Mouse (Mus musculus) hindbrain, embryonic 11.5 days (tissue): ENCODE results near the gene Mmd. TPM values are rescaled to one million over a fixed set of nuclear protein-coding genes. Genes with fewer than 3 reads are reported as not detected.

Experiments
- ATAC-seq: fragments of 200-750 bp; cut with Nextera tagmentation; 2 replicates; pipeline ENCODE4 v1.8.0; 2017; ENCODE audit warnings: mild to moderate bottlenecking, moderate TSS enrichment, moderate library complexity; ENCODE audit not compliant: low FRiP score
- DNase-seq: peaks from one replicate; pipeline ENCODE4 v3.0.0-alpha.2; 2015; ENCODE audit warnings: low spot score
- H3K27ac ChIP-seq: fragments of 300-500 bp; sonication (generic); 2 replicates; pipeline ENCODE4 v1.5.1; 2014; ENCODE audit warnings: mild to moderate bottlenecking, low read depth, low read length
- H3K27me3 ChIP-seq: fragments of 300-500 bp; sonication (generic); 2 replicates; pipeline ENCODE4 v1.6.1; 2014; ENCODE audit warnings: mild to moderate bottlenecking, low read length, moderate library complexity, mixed read lengths; ENCODE audit not compliant: control insufficient read depth, insufficient read depth
- H3K36me3 ChIP-seq: fragments of 300-500 bp; sonication (generic); 2 replicates; pipeline ENCODE4 v1.6.1; 2014; ENCODE audit warnings: mild to moderate bottlenecking, low read length, moderate library complexity, mixed read lengths; ENCODE audit not compliant: control insufficient read depth, insufficient read depth
- H3K4me1 ChIP-seq: fragments of 300-500 bp; sonication (generic); replicated peaks from 2 replicates; pipeline ENCODE4 v1.6.1; 2014; ENCODE audit warnings: low read length, mixed read lengths; ENCODE audit not compliant: control insufficient read depth, insufficient read depth
- H3K4me2 ChIP-seq: fragments of 300-500 bp; sonication (generic); replicated peaks from 2 replicates; pipeline ENCODE4 v1.6.1; 2014; ENCODE audit warnings: mild to moderate bottlenecking, low read depth, low read length
- H3K4me3 ChIP-seq: fragments of 300-500 bp; sonication (generic); 2 replicates; pipeline ENCODE4 v1.5.1; 2014; ENCODE audit warnings: low read depth, low read length
- H3K9ac ChIP-seq: fragments of 300-500 bp; sonication (generic); 2 replicates; pipeline ENCODE4 v1.6.1; 2014; ENCODE audit warnings: low read depth, low read length
- H3K9me3 ChIP-seq: fragments of 300-500 bp; sonication (generic); 2 replicates; pipeline ENCODE4 v1.6.1; 2016; ENCODE audit warnings: low read length; ENCODE audit not compliant: control insufficient read depth
- WGBS: fragments of 180-500 bp; shearing (Covaris S2); extraction: QIAGEN DNeasy Blood & Tissue Kit; methylation state at CpG from one replicate; pipeline ENCODE4 v1.1.7; 2014; 5-methylcytosine and 5-hydroxymethylcytosine counted together
- polyA plus RNA-seq: library from polyadenylated mRNA; unstranded; fragments of >200 nt; fragmentation: Nextera tagmentation; extraction: Ambion mirVana; gene quantifications from 2 replicates; pipeline ENCODE4 v1.2.1, GENCODE M21; 2014

Mmd gene
- polyA plus RNA-seq, 1 experiment from 2014 or later: 47.7 TPM

- Histone ChIP-seq H3K27me3 (no peaks in the 10 kb centered on the region), H3K36me3 (no peaks in the 10 kb centered on the region), H3K4me2 (no peak overlapping the region), H3K4me3 (no peak overlapping the region), H3K27ac (no peak overlapping the region), H3K9me3 (no peaks in the 10 kb centered on the region), H3K9ac (no peak overlapping the region), H3K4me1 (no peaks in the 10 kb centered on the region)
- no peak for DNase-seq
- ATAC-seq: no peak
- WGBS: 87% methylated on average over 3 of the region's 3 CpGs
These were observed 65.3 kb downstream of the Mmd start for GRCm38 (mm10) chr11:90314606-90315005.

GRCm38 (mm10) chr11:90317482-90317881 lies 68.2 kb downstream of the Mmd start:
- no peaks in the 10 kb centered on the region for H3K4me1 ChIP-seq
- H3K9ac ChIP-seq: no peak overlapping the region
- H3K4me3 ChIP-seq: no peak overlapping the region
- DNase-seq (peak; percentile 69), ATAC-seq (no peak)
- H3K36me3 ChIP-seq: no peaks in the 10 kb centered on the region
- WGBS: 22% methylated on average over 4 of the region's 4 CpGs
- no peaks in the 10 kb centered on the region for H3K9me3 ChIP-seq
- no peaks in the 10 kb centered on the region for H3K27me3 ChIP-seq
- H3K27ac ChIP-seq: no peak overlapping the region
- no peak overlapping the region for H3K4me2 ChIP-seq

GRCm38 (mm10) chr11:90320922-90321321 lies 71.7 kb downstream of the Mmd start:
- no peaks in the 10 kb centered on the region for H3K27me3 ChIP-seq
- no peak overlapping the region for H3K4me2 ChIP-seq
- no peak overlapping the region for H3K9ac ChIP-seq
- no peaks in the 10 kb centered on the region for H3K36me3 ChIP-seq
- H3K9me3 ChIP-seq: no peaks in the 10 kb centered on the region
- WGBS: 78% methylated on average over 7 of the region's 7 CpGs
- DNase-seq (no peak), ATAC-seq (no peak)
- H3K27ac ChIP-seq: no peak overlapping the region
- H3K4me1 ChIP-seq: no peaks in the 10 kb centered on the region
- no peak overlapping the region for H3K4me3 ChIP-seq

- H3K36me3 ChIP-seq: no peaks in the 10 kb centered on the region
- H3K27ac ChIP-seq: no peak overlapping the region
- H3K27me3 ChIP-seq: no peaks in the 10 kb centered on the region
- ATAC-seq (no peak), DNase-seq (no peak)
- H3K4me3 ChIP-seq: no peak overlapping the region
- no peak overlapping the region for H3K9ac ChIP-seq
- no peak overlapping the region for H3K4me2 ChIP-seq
- no peaks in the 10 kb centered on the region for H3K9me3 ChIP-seq
- WGBS: 85% methylated on average over 3 of the region's 3 CpGs
- no peaks in the 10 kb centered on the region for H3K4me1 ChIP-seq
These were observed 75.3 kb downstream of the Mmd start for GRCm38 (mm10) chr11:90324597-90324996.

- Histone ChIP-seq H3K4me2 (no peak overlapping the region), H3K9ac (no peak overlapping the region), H3K4me1 (no peaks in the 10 kb centered on the region), H3K27me3 (no peaks in the 10 kb centered on the region), H3K36me3 (no peaks in the 10 kb centered on the region), H3K4me3 (no peak overlapping the region), H3K27ac (no peak overlapping the region), H3K9me3 (no peaks in the 10 kb centered on the region)
- DNase-seq (no peak), ATAC-seq (no peak)
- WGBS: 94% methylated on average over 5 of the region's 5 CpGs
These were observed 76.9 kb downstream of the Mmd start for GRCm38 (mm10) chr11:90326146-90326545.

GRCm38 (mm10) chr11:90326836-90327235 lies 77.6 kb downstream of the Mmd start:
- ATAC-seq (no peak), DNase-seq (no peak)
- no peaks in the 10 kb centered on the region for H3K9me3 ChIP-seq
- H3K4me3 ChIP-seq: no peak overlapping the region
- H3K27me3 ChIP-seq: no peaks in the 10 kb centered on the region
- H3K9ac ChIP-seq: no peak overlapping the region
- no peak overlapping the region for H3K27ac ChIP-seq
- 52% methylated on average over 1 of the region's 1 CpGs for WGBS
- no peaks in the 10 kb centered on the region for H3K36me3 ChIP-seq
- no peaks in the 10 kb centered on the region for H3K4me1 ChIP-seq
- no peak overlapping the region for H3K4me2 ChIP-seq

Other genes starting within 250 kb of the Mmd start
- 5.1 and 6.2 TPM in 2 replicates for gene Pctp, start 246.6 kb upstream of the Mmd start, polyA plus RNA-seq
- 6.0 and 6.6 TPM in 2 replicates for gene Tmem100, start 219.1 kb upstream of the Mmd start, polyA plus RNA-seq
- 17.8 and 20.3 TPM in 2 replicates for gene Gm45716, start 61.8 kb upstream of the Mmd start, polyA plus RNA-seq
- 1.2 and 1.4 TPM in 2 replicates for gene Hlf, start 141.4 kb downstream of the Mmd start, polyA plus RNA-seq